Mouse (Mus musculus): Measurements from ENCODE around the gene Jund. TPM values are rescaled to one million over a fixed set of nuclear protein-coding genes. Genes with fewer than 3 reads are reported as not detected.

Jund gene
- total RNA-seq, 2 experiments from 2014 or later, result 24.0 to 44.1 TPM

Other genes with a start within 250 kb of the Jund start
- 1.6 and 2.4 TPM in 2 replicates for gene Klhl26, start 222.0 kb upstream of the Jund start, total RNA-seq (2015)
- gene Klhl26, start 222.0 kb upstream of the Jund start, total RNA-seq (2017), result 3.6 and 5.4 TPM in 2 replicates
- gene Tmem59l, start 211.6 kb upstream of the Jund start, total RNA-seq (2015), result not detected in 2 replicates
- not detected in 2 replicates for gene Tmem59l, start 211.6 kb upstream of the Jund start, total RNA-seq (2017)
- gene Crlf1, start 205.8 kb upstream of the Jund start, total RNA-seq (2015), result not detected in 2 replicates
- not detected in 2 replicates for gene Crlf1, start 205.8 kb upstream of the Jund start, total RNA-seq (2017)
- gene Rex1bd, start 192.2 kb upstream of the Jund start, total RNA-seq (2015), result 40.4 and 47.5 TPM in 2 replicates
- 37.3 and 43.7 TPM in 2 replicates for gene Rex1bd, start 192.2 kb upstream of the Jund start, total RNA-seq (2017)
- 2,237 and 2,370 TPM in 2 replicates for gene Uba52, start 188.1 kb upstream of the Jund start, total RNA-seq (2015)
- 4,162 and 4,635 TPM in 2 replicates for gene Uba52, start 188.1 kb upstream of the Jund start, total RNA-seq (2017)
- gene Fkbp8, start 171.2 kb upstream of the Jund start, total RNA-seq (2015), result 75.1 and 75.3 TPM in 2 replicates
- 146 and 166 TPM in 2 replicates for gene Fkbp8, start 171.2 kb upstream of the Jund start, total RNA-seq (2017)
- 88.7 and 114 TPM in 2 replicates for gene Kxd1, start 171.0 kb upstream of the Jund start, total RNA-seq (2015)
- gene Kxd1, start 171.0 kb upstream of the Jund start, total RNA-seq (2017), result 71.4 and 80.6 TPM in 2 replicates
- 9.3 and 12.5 TPM in 2 replicates for gene Ell, start 159.5 kb upstream of the Jund start, total RNA-seq (2015)
- 11.1 and 11.9 TPM in 2 replicates for gene Ell, start 159.5 kb upstream of the Jund start, total RNA-seq (2017)
- 11.8 and 11.9 TPM in 2 replicates for gene Isyna1, start 104.6 kb upstream of the Jund start, total RNA-seq (2015)
- 13.9 and 15.7 TPM in 2 replicates for gene Isyna1, start 104.6 kb upstream of the Jund start, total RNA-seq (2017)
- 35.7 and 38.2 TPM in 2 replicates for gene Ssbp4, start 90.1 kb upstream of the Jund start, total RNA-seq (2015)
- 61.3 and 76.1 TPM in 2 replicates for gene Ssbp4, start 90.1 kb upstream of the Jund start, total RNA-seq (2017)
- gene Lrrc25, start 82.8 kb upstream of the Jund start, total RNA-seq (2015), result 62.2 and 64.6 TPM in 2 replicates
- gene Lrrc25, start 82.8 kb upstream of the Jund start, total RNA-seq (2017), result 29.3 and 33.8 TPM in 2 replicates
- not detected in 2 replicates for gene Gdf15, start 66.5 kb upstream of the Jund start, total RNA-seq (2015)
- not detected in 2 replicates for gene Gdf15, start 66.5 kb upstream of the Jund start, total RNA-seq (2017)
- 5.7 and 6.8 TPM in 2 replicates for gene Pgpep1, start 38.6 kb upstream of the Jund start, total RNA-seq (2015)
- 1.5 and 4.0 TPM in 2 replicates for gene Pgpep1, start 38.6 kb upstream of the Jund start, total RNA-seq (2017)
- gene Lsm4, start 25.7 kb upstream of the Jund start, total RNA-seq (2015), result 82.1 and 84.4 TPM in 2 replicates
- 106 and 151 TPM in 2 replicates for gene Lsm4, start 25.7 kb upstream of the Jund start, total RNA-seq (2017)
- 0.11 and 0.27 TPM in 2 replicates for gene Iqcn, start 4.5 kb downstream of the Jund start, total RNA-seq (2015)
- 0.04 TPM in 1 of 2 replicates, not detected in the other for gene Iqcn, start 4.5 kb downstream of the Jund start, total RNA-seq (2017)
- not detected in 2 replicates for gene Gm3336, start 19.6 kb downstream of the Jund start, total RNA-seq (2015)
- not detected in 2 replicates for gene Gm3336, start 19.6 kb downstream of the Jund start, total RNA-seq (2017)
- not detected in 2 replicates for gene Pde4c, start 24.8 kb downstream of the Jund start, total RNA-seq (2015)
- gene Pde4c, start 24.8 kb downstream of the Jund start, total RNA-seq (2017), result not detected in 2 replicates
- gene Rab3a, start 55.7 kb downstream of the Jund start, total RNA-seq (2015), result 3.3 and 5.8 TPM in 2 replicates
- 2.1 and 5.1 TPM in 2 replicates for gene Rab3a, start 55.7 kb downstream of the Jund start, total RNA-seq (2017)
- gene Mpv17l2, start 62.0 kb downstream of the Jund start, total RNA-seq (2015), result 34.4 and 44.7 TPM in 2 replicates
- gene Mpv17l2, start 62.0 kb downstream of the Jund start, total RNA-seq (2017), result 8.4 and 15.9 TPM in 2 replicates
- 4.6 and 5.0 TPM in 2 replicates for gene Pik3r2, start 77.8 kb downstream of the Jund start, total RNA-seq (2015)
- gene Pik3r2, start 77.8 kb downstream of the Jund start, total RNA-seq (2017), result 14.7 and 14.9 TPM in 2 replicates
- 56.2 and 65.4 TPM in 2 replicates for gene Mast3, start 106.1 kb downstream of the Jund start, total RNA-seq (2015)
- 14.4 and 24.6 TPM in 2 replicates for gene Mast3, start 106.1 kb downstream of the Jund start, total RNA-seq (2017)
- gene Il12rb1, start 109.5 kb downstream of the Jund start, total RNA-seq (2015), result 0.80 and 1.5 TPM in 2 replicates
- 0.07 and 1.7 TPM in 2 replicates for gene Il12rb1, start 109.5 kb downstream of the Jund start, total RNA-seq (2017)
- 9.0 and 11.0 TPM in 2 replicates for gene Arrdc2, start 140.8 kb downstream of the Jund start, total RNA-seq (2015)
- gene Arrdc2, start 140.8 kb downstream of the Jund start, total RNA-seq (2017), result 10.5 and 11.1 TPM in 2 replicates
- not detected in 2 replicates for gene Kcnn1, start 164.3 kb downstream of the Jund start, total RNA-seq (2015)
- 0.33 TPM in 1 of 2 replicates, not detected in the other for gene Kcnn1, start 164.3 kb downstream of the Jund start, total RNA-seq (2017)
- gene Ccdc124, start 175.0 kb downstream of the Jund start, total RNA-seq (2015), result 32.7 and 38.9 TPM in 2 replicates
- 36.8 and 47.6 TPM in 2 replicates for gene Ccdc124, start 175.0 kb downstream of the Jund start, total RNA-seq (2017)
- gene Slc5a5, start 193.8 kb downstream of the Jund start, total RNA-seq (2015), result 0.07 TPM in 1 of 2 replicates, not detected in the other
- gene Slc5a5, start 193.8 kb downstream of the Jund start, total RNA-seq (2017), result not detected in 2 replicates
- 5,087 and 5,550 TPM in 2 replicates for gene Rpl18a, start 198.5 kb downstream of the Jund start, total RNA-seq (2015)
- 1,590 and 1,750 TPM in 2 replicates for gene Rpl18a, start 198.5 kb downstream of the Jund start, total RNA-seq (2017)
- gene Map1s, start 207.0 kb downstream of the Jund start, total RNA-seq (2015), result 15.0 and 17.1 TPM in 2 replicates
- gene Map1s, start 207.0 kb downstream of the Jund start, total RNA-seq (2017), result 11.3 and 11.8 TPM in 2 replicates